Comparison of ENCODE assay signal across 13 mouse cellular contexts in the genomic region with DNA sequence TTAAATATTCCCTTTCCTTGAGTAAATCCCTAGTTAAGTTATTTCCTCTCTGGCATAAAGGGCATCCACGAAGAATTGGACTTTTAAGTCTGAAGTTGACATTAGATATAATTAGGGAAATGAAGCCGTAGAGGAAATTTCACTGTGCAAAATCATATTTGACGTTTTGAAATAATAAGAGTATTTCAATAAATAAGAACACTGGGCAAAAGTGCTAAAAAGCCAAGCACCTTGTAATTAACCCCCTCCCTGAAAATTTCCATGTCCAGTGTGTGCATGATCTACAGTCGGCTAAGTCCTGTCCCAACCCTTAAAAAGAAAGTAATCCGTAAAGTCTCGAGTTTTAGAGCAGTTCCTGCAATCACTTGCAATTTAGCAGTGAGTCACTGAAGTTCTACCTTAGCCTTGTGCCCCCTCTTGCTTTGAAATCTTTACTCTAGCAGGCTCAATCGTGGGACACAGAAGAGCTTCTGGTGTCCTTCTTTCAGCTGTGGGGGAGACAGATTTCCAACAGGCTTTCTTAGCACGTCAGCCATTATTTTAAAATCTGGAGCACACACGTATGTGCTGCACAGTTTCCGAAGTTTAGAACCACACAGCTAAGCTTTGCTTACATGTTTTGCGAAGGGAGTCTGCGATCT.
A peak's percentile ranks its signal among the peaks of the same experiment; 100 is the strongest.
DNase-seq lines count a peak whose midpoint lies in the region; ATAC-seq and TF ChIP-seq lines count a peak whose summit lies in the region.
"Had no signal": no experiment of that assay in that cellular context is flagged by ENCODE, and none has a peak within 500 bp of the region (broad histone marks: within the 10 kb centered on the region; RNA-seq: fewer than 3 reads in every experiment).

No protein-coding gene starts in this region.

- H3K9ac ChIP-seq in forebrain, embryonic 16.5 days (replicated peaks; ENCODE audit: low read depth, low read length), result peak overlapping the region; percentile 51
- H3K9ac ChIP-seq in forebrain, embryonic 14.5 days (ENCODE audit: low read length), result no peak overlapping the region
- H3K9ac ChIP-seq: embryonic facial prominence, embryonic 13.5 days had no signal

- H3K4me2 ChIP-seq in forebrain, embryonic 16.5 days (ENCODE audit: low read length), result peak overlapping the region; percentile 22
- no peak overlapping the region for H3K4me2 ChIP-seq in forebrain, embryonic 14.5 days (ENCODE audit: low read length)
- H3K4me2 ChIP-seq: embryonic facial prominence, embryonic 13.5 days had no signal

- H3K4me1 ChIP-seq in forebrain, embryonic 16.5 days (replicated peaks; ENCODE audit: control insufficient read depth, insufficient read depth, low read length), result peaks cover 36% of the 10 kb centered on the region
- peaks cover 27% of the 10 kb centered on the region for H3K4me1 ChIP-seq in forebrain, embryonic 14.5 days (ENCODE audit: control insufficient read depth, insufficient read depth, low read length)
- peaks cover 41% of the 10 kb centered on the region for H3K4me1 ChIP-seq in olfactory bulb, adult 2 months (ENCODE audit: control insufficient read depth, insufficient read depth, low read length)

- H3K9me3 ChIP-seq in forebrain, embryonic 16.5 days (ENCODE audit: control insufficient read depth, low read length), result no peaks in the 10 kb centered on the region
- H3K9me3 ChIP-seq in forebrain, embryonic 14.5 days (replicated peaks; ENCODE audit: control insufficient read depth, low read length), result no peaks in the 10 kb centered on the region
- H3K9me3 ChIP-seq: embryonic facial prominence, embryonic 13.5 days; heart, embryonic 10.5 days had no signal

- H3K36me3 ChIP-seq in forebrain, embryonic 16.5 days (ENCODE audit: control insufficient read depth, insufficient read depth), result no peaks in the 10 kb centered on the region
- H3K36me3 ChIP-seq in forebrain, embryonic 14.5 days (ENCODE audit: control insufficient read depth, insufficient read depth, low read length), result 0 out of 2 replicates have a peak, but pooled peaks cover 4% of the 10 kb centered on the region
- H3K36me3 ChIP-seq: heart, embryonic 10.5 days had no signal

- H3K4me3 ChIP-seq in forebrain, embryonic 16.5 days (replicated peaks; ENCODE audit: low read length), result no peak overlapping the region
- H3K4me3 ChIP-seq in forebrain, embryonic 14.5 days (ENCODE audit: low read depth, low read length), result no peak overlapping the region
- H3K4me3 ChIP-seq in olfactory bulb, adult 2 months (ENCODE audit: insufficient read depth, low read depth, low read length), result peak overlapping the region; percentile 16
- H3K4me3 ChIP-seq: embryonic facial prominence, embryonic 13.5 days; heart, embryonic 10.5 days had no signal

- no peak for DNase-seq in forebrain, embryonic 14.5 days (ENCODE audit: low spot score)
- peak; percentile 17 to 33 for DNase-seq in layer of hippocampus, postnatal 36 days
- no peak for DNase-seq in layer of hippocampus, adult 9-10 months (ENCODE audit: low spot score)
- peak; percentile 53 for DNase-seq in MEL-GATA-1-ER (ENCODE audit: extremely low read depth, low read depth)
- no peak for DNase-seq in ovary, postnatal 14 days (ENCODE audit: low spot score)
- DNase-seq: left cerebral cortex, postnatal 4 days; lung, adult 2 months; right cerebral cortex, postnatal 4 days; thymus, adult 18-20 months had no signal

- TF ChIP-seq POLR2A in olfactory bulb, adult 2 months (IDR thresholded peaks at IDR 0.05; ENCODE audit: insufficient read depth, low read depth, low read length), result no peak

- no peak for TF ChIP-seq CTCF in olfactory bulb, adult 2 months (IDR thresholded peaks at IDR 0.05; ENCODE audit: insufficient read depth, low read depth, low read length)

- H3K27me3 ChIP-seq in forebrain, embryonic 16.5 days (replicated peaks; ENCODE audit: control insufficient read depth, insufficient read depth, low read length), result peaks cover 7% of the 10 kb centered on the region; the same call in 1 of the 2 replicates
- H3K27me3 ChIP-seq in forebrain, embryonic 14.5 days (replicated peaks; ENCODE audit: control insufficient read depth, insufficient read depth, low read length), result peaks cover 23% of the 10 kb centered on the region

- 0 out of 2 replicates have a peak overlapping the region, but pooled peaks have one; percentile 12 for H3K27ac ChIP-seq in forebrain, embryonic 16.5 days (ENCODE audit: low read length)
- H3K27ac ChIP-seq in forebrain, embryonic 14.5 days (ENCODE audit: low read depth, low read length), result no peak overlapping the region
- peak overlapping the region; percentile 98 for H3K27ac ChIP-seq in olfactory bulb, adult 2 months (ENCODE audit: insufficient read depth, low read depth, low read length)
- H3K27ac ChIP-seq: embryonic facial prominence, embryonic 13.5 days; heart, embryonic 10.5 days had no signal

- ATAC-seq in forebrain, embryonic 16.5 days, result no peak
- no peak for ATAC-seq in forebrain, embryonic 14.5 days

- 74% methylated on average over 12 of the region's 12 CpGs for WGBS in forebrain, embryonic 16.5 days
- WGBS in forebrain, embryonic 14.5 days, result 78% methylated on average over 12 of the region's 12 CpGs
- 21% methylated on average over 12 of the region's 12 CpGs for WGBS in olfactory bulb, adult 2 months

Comparison
In these comparisons a context has a peak if more than half of its experiments do, and no peak if none do; other contexts are left out.
1. DNase-seq: peak in layer of hippocampus, postnatal 36 days (2 of 2) and MEL-GATA-1-ER (single experiment); none in forebrain, embryonic 14.5 days (single experiment), layer of hippocampus, adult 9-10 months (single experiment) and ovary, postnatal 14 days (single experiment).